Mouse (Mus musculus) lung, postnatal 0 days (tissue): ENCODE results near the gene Gm37240.

Source experiments
- CTCF ChIP-seq: IDR thresholded peaks from 2 replicates; pipeline ENCODE4 v1.5.1; 2016; ENCODE audit warnings: antibody characterized with exemption, mild to moderate bottlenecking
- EP300 ChIP-seq: IDR thresholded peaks from 2 replicates; pipeline ENCODE4 v1.6.1; 2016; ENCODE audit warnings: antibody characterized with exemption, mild to moderate bottlenecking, control low read depth

DNA sequence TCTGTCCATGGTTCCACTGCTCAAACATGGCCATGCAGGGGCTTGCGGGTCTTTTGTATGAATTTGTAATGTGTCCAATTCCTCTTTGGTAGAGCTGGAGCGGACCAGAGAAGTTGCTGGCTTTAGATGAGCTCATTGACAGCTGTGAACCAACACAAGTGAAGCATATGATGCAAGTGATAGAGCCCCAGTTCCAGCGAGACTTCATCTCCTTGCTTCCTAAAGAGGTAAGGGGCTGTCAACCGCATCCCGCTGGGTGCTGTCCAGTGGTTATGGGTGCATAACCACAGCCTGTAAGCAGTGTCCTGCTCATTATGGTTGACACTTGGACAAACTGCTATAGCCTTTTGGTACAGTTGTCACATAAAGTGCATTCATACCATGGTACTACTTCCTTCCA, 922.2 kb downstream of the Gm37240 start:
- TF ChIP-seq CTCF = no peak
- TF ChIP-seq EP300 = no peak
